Mouse (Mus musculus) G1E (cell line): ENCODE measurements around the gene Slc26a11.

ENCODE experiments used
- CTCF ChIP-seq: IDR thresholded peaks from 2 replicates; pipeline ENCODE4 v1.5.1; 2012; ENCODE audit warnings: low read depth, low read length, inconsistent platforms, mixed read lengths
- GATA1 ChIP-seq: IDR thresholded peaks from 2 replicates; pipeline ENCODE4 v1.6.1; 2012; ENCODE audit warnings: borderline replicate concordance, low read length, inconsistent platforms, mixed read lengths
- GATA2 ChIP-seq: IDR thresholded peaks from 2 replicates; pipeline ENCODE4 v1.6.1; 2012; ENCODE audit warnings: low read depth, low read length, inconsistent platforms, borderline replicate concordance
- POLR2AphosphoS5 ChIP-seq: IDR thresholded peaks from 2 replicates; pipeline ENCODE4 v1.6.1; 2012; ENCODE audit warnings: low read depth, low read length, inconsistent platforms; ENCODE audit not compliant: insufficient replicate concordance
- TAL1 ChIP-seq: conservative IDR thresholded peaks from 2 replicates; pipeline ENCODE4 v1.6.1; 2012; ENCODE audit warnings: low read depth, low read length, inconsistent platforms, mixed read lengths

DNA sequence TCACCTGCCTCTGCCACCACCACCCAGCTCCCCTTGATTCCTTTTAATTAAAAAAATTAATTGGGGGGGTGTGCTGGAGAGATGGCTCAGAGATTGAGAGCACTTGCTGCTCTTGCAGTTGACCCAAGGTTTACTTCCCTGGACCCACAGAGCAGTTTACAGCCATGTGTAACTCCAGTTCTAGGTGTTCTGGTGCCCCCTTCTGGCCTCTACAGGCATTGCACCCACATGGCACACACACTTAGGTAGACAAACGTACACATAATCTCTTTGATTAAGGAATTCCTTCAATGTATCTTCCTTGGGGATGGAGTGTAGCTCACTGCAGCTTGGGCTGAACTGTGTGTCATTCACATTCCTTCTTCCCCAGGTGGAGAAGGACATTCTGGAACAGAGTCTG, 30.3 kb upstream of the Slc26a11 start:
- TF ChIP-seq CTCF: no peak
- no peak for TF ChIP-seq GATA1
- TF ChIP-seq TAL1: no peak
- TF ChIP-seq POLR2AphosphoS5: no peak
- TF ChIP-seq GATA2: no peak
